Mouse (Mus musculus): ENCODE data around the gene Klhdc8b. TPM values are rescaled to one million over a fixed set of nuclear protein-coding genes. Genes with fewer than 3 reads are reported as not detected.
A peak's percentile ranks its signal among the peaks of the same experiment; 100 is the strongest.

The Klhdc8b gene
- polyA plus RNA-seq (2015; fragmentation: Nextera tagmentation; extraction: Ambion mirVana), result 30.6 and 32.5 TPM in 2 replicates

- ATAC-seq (ENCODE audit: insufficient number of reproducible peaks, low FRiP score, low TSS enrichment, low read depth), result no peak
- no peaks in the 10 kb centered on the region for H3K9me3 ChIP-seq
- H3K4me3 ChIP-seq, result peak within 1 kb of the TSS; percentile 90
- peak within 1 kb of the TSS; percentile 92 for H3K27ac ChIP-seq
- 19% methylated on average over 11 of the region's 11 CpGs for WGBS
- peaks cover 35% of the 10 kb centered on the region for H3K36me3 ChIP-seq
- H3K27me3 ChIP-seq, result no peaks in the 10 kb centered on the region
- peak within 1 kb of the TSS; percentile 76 for H3K9ac ChIP-seq
- peaks cover 21% of the 10 kb centered on the region for H3K4me1 ChIP-seq
- H3K4me2 ChIP-seq, result peak within 1 kb of the TSS; percentile 69
These were observed at the start of gene Klhdc8b for GRCm38 (mm10) chr9:108461181-108461631. Gene Klhdc8b (minus strand): TSS chr9:108461581.

- Histone ChIP-seq H3K36me3 (peaks cover 46% of the 10 kb centered on the region), H3K27me3 (no peaks in the 10 kb centered on the region), H3K27ac (no peak overlapping the region), H3K9me3 (no peaks in the 10 kb centered on the region), H3K4me2 (peak overlapping the region; percentile 59), H3K9ac (peak overlapping the region; percentile 80; the same call in 1 of the 2 replicates), H3K4me3 (peak overlapping the region; percentile 75), H3K4me1 (peaks cover 17% of the 10 kb centered on the region)
- ATAC-seq (ENCODE audit: insufficient number of reproducible peaks, low FRiP score, low TSS enrichment, low read depth), result no peak
- WGBS, result 86% methylated on average over 7 of the region's 7 CpGs
These were observed 47.4 kb upstream of the Klhdc8b start for GRCm38 (mm10) chr9:108508776-108509175.

GRCm38 (mm10) chr9:108507619-108508434 is 46.4 kb upstream of the Klhdc8b start, which contains the start of gene Qars:
Gene Qars (plus strand): TSS chr9:108507706.
- Histone ChIP-seq H3K4me2 (peak within 1 kb of the TSS; percentile 59), H3K4me3 (peak within 1 kb of the TSS; percentile 75), H3K27me3 (no peaks in the 10 kb centered on the region), H3K9ac (peak within 1 kb of the TSS; percentile 80), H3K4me1 (peaks cover 17% of the 10 kb centered on the region), H3K27ac (peak within 1 kb of the TSS; percentile 86), H3K36me3 (peaks cover 46% of the 10 kb centered on the region), H3K9me3 (no peaks in the 10 kb centered on the region)
- under 1% methylated on average over 37 of the region's 37 CpGs for WGBS
- peak; percentile 91 for ATAC-seq (ENCODE audit: insufficient number of reproducible peaks, low FRiP score, low TSS enrichment, low read depth)

GRCm38 (mm10) chr9:108506901-108507300 is 45.5 kb upstream of the Klhdc8b start:
- no peak overlapping the region for H3K9ac ChIP-seq
- peak overlapping the region; percentile 86 for H3K27ac ChIP-seq

GRCm38 (mm10) chr9:108499943-108500342 is 38.6 kb upstream of the Klhdc8b start:
- H3K4me3 ChIP-seq, result no peak overlapping the region
- no peak for ATAC-seq (ENCODE audit: insufficient number of reproducible peaks, low FRiP score, low TSS enrichment, low read depth)
- H3K4me1 ChIP-seq, result no peaks in the 10 kb centered on the region
- H3K27me3 ChIP-seq, result no peaks in the 10 kb centered on the region
- H3K9me3 ChIP-seq, result no peaks in the 10 kb centered on the region
- WGBS, result 87% methylated on average over 15 of the region's 15 CpGs
- no peak overlapping the region for H3K9ac ChIP-seq
- peaks cover 89% of the 10 kb centered on the region for H3K36me3 ChIP-seq
- no peak overlapping the region for H3K4me2 ChIP-seq
- no peak overlapping the region for H3K27ac ChIP-seq

More at GRCm38 (mm10) chr9:108506901-108507300, 45.5 kb upstream of the Klhdc8b start:
- H3K36me3 ChIP-seq, result peaks cover 46% of the 10 kb centered on the region
- H3K9me3 ChIP-seq, result no peaks in the 10 kb centered on the region
- no peak for ATAC-seq (ENCODE audit: insufficient number of reproducible peaks, low FRiP score, low TSS enrichment, low read depth)
- peak overlapping the region; percentile 75 for H3K4me3 ChIP-seq
- peak overlapping the region; percentile 59 for H3K4me2 ChIP-seq
- peaks cover 17% of the 10 kb centered on the region for H3K4me1 ChIP-seq
- no peaks in the 10 kb centered on the region for H3K27me3 ChIP-seq
- 89% methylated on average over 7 of the region's 7 CpGs for WGBS

GRCm38 (mm10) chr9:108499231-108499630 is 37.9 kb upstream of the Klhdc8b start:
- no peaks in the 10 kb centered on the region for H3K27me3 ChIP-seq
- WGBS, result 93% methylated on average over 7 of the region's 7 CpGs
- H3K4me1 ChIP-seq, result no peaks in the 10 kb centered on the region
- H3K4me3 ChIP-seq, result no peak overlapping the region
- H3K36me3 ChIP-seq, result peaks cover 96% of the 10 kb centered on the region
- ATAC-seq (ENCODE audit: insufficient number of reproducible peaks, low FRiP score, low TSS enrichment, low read depth), result no peak
- no peak overlapping the region for H3K4me2 ChIP-seq
- no peak overlapping the region for H3K9ac ChIP-seq
- no peaks in the 10 kb centered on the region for H3K9me3 ChIP-seq
- no peak overlapping the region for H3K27ac ChIP-seq

- Histone ChIP-seq H3K4me3 (no peak overlapping the region), H3K4me2 (no peak overlapping the region), H3K9me3 (no peaks in the 10 kb centered on the region), H3K27ac (no peak overlapping the region), H3K36me3 (peaks cover 81% of the 10 kb centered on the region), H3K9ac (no peak overlapping the region), H3K27me3 (no peaks in the 10 kb centered on the region), H3K4me1 (peaks cover 20% of the 10 kb centered on the region)
- 85% methylated on average over 10 of the region's 10 CpGs for WGBS
- ATAC-seq (ENCODE audit: insufficient number of reproducible peaks, low FRiP score, low TSS enrichment, low read depth), result no peak
These were observed 33.5 kb upstream of the Klhdc8b start for GRCm38 (mm10) chr9:108494905-108495304.

- Histone ChIP-seq H3K4me2 (no peak overlapping the region), H3K27me3 (no peaks in the 10 kb centered on the region), H3K27ac (no peak overlapping the region), H3K4me3 (no peak overlapping the region), H3K9me3 (no peaks in the 10 kb centered on the region), H3K9ac (no peak overlapping the region), H3K4me1 (peaks cover 24% of the 10 kb centered on the region), H3K36me3 (peaks cover 81% of the 10 kb centered on the region)
- ATAC-seq (ENCODE audit: insufficient number of reproducible peaks, low FRiP score, low TSS enrichment, low read depth), result no peak
- 93% methylated on average over 19 of the region's 19 CpGs for WGBS
These were observed 32.9 kb upstream of the Klhdc8b start for GRCm38 (mm10) chr9:108494146-108494825.

- Histone ChIP-seq H3K27me3 (no peaks in the 10 kb centered on the region), H3K4me3 (no peak overlapping the region), H3K9me3 (no peaks in the 10 kb centered on the region), H3K4me2 (no peak overlapping the region), H3K9ac (no peak overlapping the region), H3K4me1 (peaks cover 24% of the 10 kb centered on the region), H3K27ac (no peak overlapping the region), H3K36me3 (peaks cover 81% of the 10 kb centered on the region)
- ATAC-seq (ENCODE audit: insufficient number of reproducible peaks, low FRiP score, low TSS enrichment, low read depth), result no peak
- 94% methylated on average over 8 of the region's 8 CpGs for WGBS
These were observed 31.9 kb upstream of the Klhdc8b start for GRCm38 (mm10) chr9:108493246-108493645.

GRCm38 (mm10) chr9:108492043-108492750 is 30.8 kb upstream of the Klhdc8b start:
- peak overlapping the region; percentile 12; the same call in 1 of the 2 replicates for H3K27ac ChIP-seq
- peak overlapping the region; percentile 97 for H3K4me3 ChIP-seq
- H3K36me3 ChIP-seq, result peaks cover 81% of the 10 kb centered on the region
- peaks cover 24% of the 10 kb centered on the region for H3K4me1 ChIP-seq
- no peaks in the 10 kb centered on the region for H3K9me3 ChIP-seq
- H3K4me2 ChIP-seq, result peak overlapping the region; percentile 82
- no peak for ATAC-seq (ENCODE audit: insufficient number of reproducible peaks, low FRiP score, low TSS enrichment, low read depth)
- WGBS, result 82% methylated on average over 16 of the region's 16 CpGs
- H3K27me3 ChIP-seq, result no peaks in the 10 kb centered on the region
- peak overlapping the region; percentile 97 for H3K9ac ChIP-seq

GRCm38 (mm10) chr9:108491286-108491580 is 29.9 kb upstream of the Klhdc8b start:
- peak overlapping the region; percentile 97 for H3K9ac ChIP-seq
- H3K27ac ChIP-seq, result peak overlapping the region; percentile 98
- H3K36me3 ChIP-seq, result peaks cover 81% of the 10 kb centered on the region
- no peaks in the 10 kb centered on the region for H3K27me3 ChIP-seq
- H3K4me2 ChIP-seq, result peak overlapping the region; percentile 82
- H3K9me3 ChIP-seq, result no peaks in the 10 kb centered on the region
- peak overlapping the region; percentile 97 for H3K4me3 ChIP-seq
- WGBS, result 7% methylated on average over 12 of the region's 12 CpGs
- ATAC-seq (ENCODE audit: insufficient number of reproducible peaks, low FRiP score, low TSS enrichment, low read depth), result no peak
- peaks cover 24% of the 10 kb centered on the region for H3K4me1 ChIP-seq
